9 mouse cellular contexts compared by ENCODE assay signal in genomic region chr12:26903894-26904272, GRCm38 (mm10).
DNase-seq lines count a peak whose midpoint lies in the region; ATAC-seq lines count a peak whose summit lies in the region.
"Had no signal": no experiment of that assay in that cellular context is flagged by ENCODE, and none has a peak within 500 bp of the region (broad histone marks: within the 10 kb centered on the region; RNA-seq: fewer than 3 reads in every experiment).

No protein-coding gene starts in this region.

- H3K27me3 ChIP-seq in neural tube, embryonic 11.5 days (ENCODE audit: control insufficient read depth, insufficient read depth, low read length): no peaks in the 10 kb centered on the region
- no peaks in the 10 kb centered on the region; the same call in 1 of the 2 replicates for H3K27me3 ChIP-seq in limb, embryonic 12.5 days
- no peaks in the 10 kb centered on the region for H3K27me3 ChIP-seq in stomach, embryonic 16.5 days (ENCODE audit: control insufficient read depth, insufficient read depth, low read length)
- H3K27me3 ChIP-seq: liver, embryonic 13.5 days had no signal

- peak; percentile 18; the same call in 1 of the 2 replicates for ATAC-seq in neural tube, embryonic 11.5 days (ENCODE audit: insufficient read depth, low FRiP score, low TSS enrichment)
- ATAC-seq in limb, embryonic 12.5 days (ENCODE audit: insufficient number of reproducible peaks, insufficient read depth, low FRiP score, low TSS enrichment, low read depth): no peak
- no peak for ATAC-seq in stomach, embryonic 16.5 days (ENCODE audit: insufficient read depth, low FRiP score)

- H3K27ac ChIP-seq in neural tube, embryonic 11.5 days (ENCODE audit: low read depth, low read length): peak overlapping the region; percentile 75; the same call in 1 of the 2 replicates
- no peak overlapping the region for H3K27ac ChIP-seq in limb, embryonic 12.5 days
- no peak overlapping the region for H3K27ac ChIP-seq in stomach, embryonic 16.5 days (ENCODE audit: low read length)
- H3K27ac ChIP-seq: liver, embryonic 13.5 days had no signal

- intact Hi-C loops in left cerebral cortex, postnatal 4 days (cut with DNase I): no loop called here

- no peaks in the 10 kb centered on the region for H3K36me3 ChIP-seq in neural tube, embryonic 11.5 days (ENCODE audit: control insufficient read depth, insufficient read depth, low read length)
- H3K36me3 ChIP-seq in limb, embryonic 12.5 days: no peaks in the 10 kb centered on the region
- H3K36me3 ChIP-seq in stomach, embryonic 16.5 days (ENCODE audit: control insufficient read depth, insufficient read depth, low read length): no peaks in the 10 kb centered on the region
- H3K36me3 ChIP-seq: liver, embryonic 13.5 days had no signal

- H3K9ac ChIP-seq in neural tube, embryonic 11.5 days (ENCODE audit: low read length): no peak overlapping the region
- H3K9ac ChIP-seq in limb, embryonic 12.5 days (replicated peaks): no peak overlapping the region
- no peak overlapping the region for H3K9ac ChIP-seq in stomach, embryonic 16.5 days (ENCODE audit: low read length)
- H3K9ac ChIP-seq: liver, embryonic 13.5 days had no signal

- H3K9me3 ChIP-seq in neural tube, embryonic 11.5 days (ENCODE audit: control insufficient read depth, low read length): no peaks in the 10 kb centered on the region
- no peaks in the 10 kb centered on the region for H3K9me3 ChIP-seq in limb, embryonic 12.5 days
- H3K9me3 ChIP-seq in stomach, embryonic 16.5 days (replicated peaks; ENCODE audit: control insufficient read depth, low read length): no peaks in the 10 kb centered on the region
- H3K9me3 ChIP-seq: liver, embryonic 13.5 days had no signal

- peak overlapping the region; percentile 40; the same call in 1 of the 2 replicates for H3K4me2 ChIP-seq in neural tube, embryonic 11.5 days (ENCODE audit: low read depth)
- peak overlapping the region; percentile 55 for H3K4me2 ChIP-seq in limb, embryonic 12.5 days
- peak overlapping the region; percentile 41; the same call in 1 of the 2 replicates for H3K4me2 ChIP-seq in stomach, embryonic 16.5 days (ENCODE audit: low read depth, low read length)
- H3K4me2 ChIP-seq: liver, embryonic 13.5 days had no signal

- 0 out of 2 replicates have a peak overlapping the region, but pooled peaks have one; percentile 8 for H3K4me3 ChIP-seq in neural tube, embryonic 11.5 days (ENCODE audit: low read depth, low read length)
- peak overlapping the region; percentile 23; the same call in 1 of the 2 replicates for H3K4me3 ChIP-seq in limb, embryonic 12.5 days (replicated peaks)
- H3K4me3 ChIP-seq in stomach, embryonic 16.5 days (replicated peaks; ENCODE audit: low read length): no peak overlapping the region
- H3K4me3 ChIP-seq: liver, embryonic 13.5 days had no signal

- H3K4me1 ChIP-seq in neural tube, embryonic 11.5 days (ENCODE audit: control insufficient read depth, insufficient read depth, low read length): peaks cover 10% of the 10 kb centered on the region
- peaks cover 9% of the 10 kb centered on the region for H3K4me1 ChIP-seq in limb, embryonic 12.5 days (replicated peaks)
- no peaks in the 10 kb centered on the region for H3K4me1 ChIP-seq in stomach, embryonic 16.5 days (ENCODE audit: control insufficient read depth, insufficient read depth, low read length)
- H3K4me1 ChIP-seq: liver, embryonic 13.5 days had no signal

- DNase-seq in embryo, embryonic 9.5 days (ENCODE audit: extremely low spot score): peak; percentile 20
- DNase-seq in embryo, embryonic 10 days (ENCODE audit: low spot score): no peak
- DNase-seq in neural tube, embryonic 11.5 days (ENCODE audit: low spot score): no peak
- no peak for DNase-seq in neural tube, embryonic 10.5 days (ENCODE audit: extremely low spot score, low spot score)
- no peak for DNase-seq in gastrocnemius, postnatal 4 days (ENCODE audit: low spot score in 2 of 2)
- DNase-seq in left cerebral cortex, postnatal 4 days: no peak
- DNase-seq: liver, embryonic 13.5 days had no signal

- WGBS in neural tube, embryonic 11.5 days: 25% methylated on average over 2 of the region's 2 CpGs
- 47% methylated on average over 2 of the region's 2 CpGs for WGBS in limb, embryonic 12.5 days
- WGBS in stomach, embryonic 16.5 days: 44% methylated on average over 2 of the region's 2 CpGs
